Mouse (Mus musculus) hindbrain, embryonic 11.5 days (tissue): Measurements from ENCODE around the gene Hoxa5. TPM values are rescaled to one million over a fixed set of nuclear protein-coding genes. Genes with fewer than 3 reads are reported as not detected.

Source experiments
- ATAC-seq: fragments of 200-750 bp; cut with Nextera tagmentation; 2 replicates; pipeline ENCODE4 v1.8.0; 2017; ENCODE audit warnings: mild to moderate bottlenecking, moderate TSS enrichment, moderate library complexity; ENCODE audit not compliant: low FRiP score
- DNase-seq: peaks from one replicate; pipeline ENCODE4 v3.0.0-alpha.2; 2015; ENCODE audit warnings: low spot score
- H3K27ac ChIP-seq: fragments of 300-500 bp; sonication (generic); 2 replicates; pipeline ENCODE4 v1.5.1; 2014; ENCODE audit warnings: mild to moderate bottlenecking, low read depth, low read length
- H3K27me3 ChIP-seq: fragments of 300-500 bp; sonication (generic); 2 replicates; pipeline ENCODE4 v1.6.1; 2014; ENCODE audit warnings: mild to moderate bottlenecking, low read length, moderate library complexity, mixed read lengths; ENCODE audit not compliant: control insufficient read depth, insufficient read depth
- H3K36me3 ChIP-seq: fragments of 300-500 bp; sonication (generic); 2 replicates; pipeline ENCODE4 v1.6.1; 2014; ENCODE audit warnings: mild to moderate bottlenecking, low read length, moderate library complexity, mixed read lengths; ENCODE audit not compliant: control insufficient read depth, insufficient read depth
- H3K4me1 ChIP-seq: fragments of 300-500 bp; sonication (generic); replicated peaks from 2 replicates; pipeline ENCODE4 v1.6.1; 2014; ENCODE audit warnings: low read length, mixed read lengths; ENCODE audit not compliant: control insufficient read depth, insufficient read depth
- H3K4me2 ChIP-seq: fragments of 300-500 bp; sonication (generic); replicated peaks from 2 replicates; pipeline ENCODE4 v1.6.1; 2014; ENCODE audit warnings: mild to moderate bottlenecking, low read depth, low read length
- H3K4me3 ChIP-seq: fragments of 300-500 bp; sonication (generic); 2 replicates; pipeline ENCODE4 v1.5.1; 2014; ENCODE audit warnings: low read depth, low read length
- H3K9ac ChIP-seq: fragments of 300-500 bp; sonication (generic); 2 replicates; pipeline ENCODE4 v1.6.1; 2014; ENCODE audit warnings: low read depth, low read length
- H3K9me3 ChIP-seq: fragments of 300-500 bp; sonication (generic); 2 replicates; pipeline ENCODE4 v1.6.1; 2016; ENCODE audit warnings: low read length; ENCODE audit not compliant: control insufficient read depth
- WGBS: fragments of 180-500 bp; shearing (Covaris S2); extraction: QIAGEN DNeasy Blood & Tissue Kit; methylation state at CpG from one replicate; pipeline ENCODE4 v1.1.7; 2014; 5-methylcytosine and 5-hydroxymethylcytosine counted together
- polyA plus RNA-seq: library from polyadenylated mRNA; unstranded; fragments of >200 nt; fragmentation: Nextera tagmentation; extraction: Ambion mirVana; gene quantifications from 2 replicates; pipeline ENCODE4 v1.2.1, GENCODE M21; 2014

Hoxa5 gene
- polyA plus RNA-seq, 1 experiment from 2014 or later, result 23.8 TPM

- ATAC-seq (no peak), DNase-seq (no peak)
- peak overlapping the region; percentile 56 for H3K4me3 ChIP-seq
- H3K4me2 ChIP-seq, result peak overlapping the region; percentile 3; the same call in 1 of the 2 replicates
- H3K4me1 ChIP-seq, result no peaks in the 10 kb centered on the region
- H3K27me3 ChIP-seq, result peaks cover 87% of the 10 kb centered on the region
- H3K9me3 ChIP-seq, result no peaks in the 10 kb centered on the region
- peak overlapping the region; percentile 38 for H3K27ac ChIP-seq
- no peaks in the 10 kb centered on the region for H3K36me3 ChIP-seq
- H3K9ac ChIP-seq, result no peak overlapping the region; the same call in 1 of the 2 replicates
- WGBS, result 13% methylated on average over 1 of the region's 1 CpGs
These were observed 3.1 kb downstream of the Hoxa5 start for GRCm38 (mm10) chr6:52201269-52201668.

- H3K4me1 ChIP-seq, result no peaks in the 10 kb centered on the region
- H3K9me3 ChIP-seq, result no peaks in the 10 kb centered on the region
- H3K4me3 ChIP-seq, result peak overlapping the region; percentile 26
- peaks cover 84% of the 10 kb centered on the region for H3K27me3 ChIP-seq
- peak overlapping the region; percentile 46; the same call in 1 of the 2 replicates for H3K9ac ChIP-seq
- peak overlapping the region; percentile 22; the same call in 1 of the 2 replicates for H3K4me2 ChIP-seq
- DNase-seq, result no peak
- H3K27ac ChIP-seq, result peak overlapping the region; percentile 38
- WGBS, result 11% methylated on average over 10 of the region's 10 CpGs
- no peaks in the 10 kb centered on the region for H3K36me3 ChIP-seq
- no peak for ATAC-seq
These were observed 3.6 kb downstream of the Hoxa5 start for GRCm38 (mm10) chr6:52200751-52201250.

GRCm38 (mm10) chr6:52200073-52200750 lies 4.2 kb downstream of the Hoxa5 start:
- WGBS, result 1% methylated on average over 30 of the region's 30 CpGs
- H3K27ac ChIP-seq, result peak overlapping the region; percentile 59; the same call in 1 of the 2 replicates
- peaks cover 81% of the 10 kb centered on the region for H3K27me3 ChIP-seq
- ATAC-seq (no peak), DNase-seq (no peak)
- H3K9ac ChIP-seq, result peak overlapping the region; percentile 46; the same call in 1 of the 2 replicates
- H3K4me1 ChIP-seq, result no peaks in the 10 kb centered on the region
- H3K36me3 ChIP-seq, result no peaks in the 10 kb centered on the region
- no peaks in the 10 kb centered on the region for H3K9me3 ChIP-seq
- peak overlapping the region; percentile 22 for H3K4me2 ChIP-seq
- H3K4me3 ChIP-seq, result peak overlapping the region; percentile 26

- Histone ChIP-seq H3K4me3 (0 out of 2 replicates have a peak overlapping the region, but pooled peaks have one; percentile 2), H3K27me3 (peaks cover 78% of the 10 kb centered on the region), H3K27ac (peak overlapping the region; percentile 42), H3K4me1 (no peaks in the 10 kb centered on the region), H3K36me3 (no peaks in the 10 kb centered on the region), H3K9ac (no peak overlapping the region), H3K4me2 (peak overlapping the region; percentile 8; the same call in 1 of the 2 replicates), H3K9me3 (no peaks in the 10 kb centered on the region)
- 0% methylated on average over 10 of the region's 10 CpGs for whole genome bisulfite sequencing
- peak; percentile 65; the same call in 1 of the 2 replicates for ATAC-seq
- peak; percentile 71 for DNase-seq
These were observed 7.1 kb downstream of the Hoxa5 start for GRCm38 (mm10) chr6:52197271-52197670.

GRCm38 (mm10) chr6:52196811-52197210 lies 7.6 kb downstream of the Hoxa5 start:
- WGBS, result 1% methylated on average over 9 of the region's 9 CpGs
- Histone ChIP-seq H3K9me3 (no peaks in the 10 kb centered on the region), H3K27ac (peak overlapping the region; percentile 18), H3K4me1 (no peaks in the 10 kb centered on the region), H3K27me3 (peaks cover 80% of the 10 kb centered on the region), H3K36me3 (no peaks in the 10 kb centered on the region), H3K4me2 (peak overlapping the region; percentile 8; the same call in 1 of the 2 replicates), H3K4me3 (0 out of 2 replicates have a peak overlapping the region, but pooled peaks have one; percentile 2), H3K9ac (no peak overlapping the region)
- DNase-seq, result no peak
- ATAC-seq, result no peak

GRCm38 (mm10) chr6:52194690-52195089 lies 9.7 kb downstream of the Hoxa5 start:
- Histone ChIP-seq H3K4me3 (0 out of 2 replicates have a peak overlapping the region, but pooled peaks have one; percentile 0), H3K4me1 (peaks cover 2% of the 10 kb centered on the region; the same call in 1 of the 2 replicates), H3K9me3 (no peaks in the 10 kb centered on the region), H3K9ac (no peak overlapping the region), H3K27ac (peak overlapping the region; percentile 76), H3K36me3 (no peaks in the 10 kb centered on the region), H3K27me3 (peaks cover 76% of the 10 kb centered on the region), H3K4me2 (no peak overlapping the region)
- peak; percentile 31 for ATAC-seq
- peak; percentile 73 for DNase-seq
- 3% methylated on average over 10 of the region's 10 CpGs for WGBS

GRCm38 (mm10) chr6:52191860-52192550 lies 12.4 kb downstream of the Hoxa5 start:
- Histone ChIP-seq H3K9me3 (no peaks in the 10 kb centered on the region), H3K4me2 (peak overlapping the region; percentile 62), H3K27me3 (peaks cover 73% of the 10 kb centered on the region), H3K9ac (peak overlapping the region; percentile 75), H3K4me1 (peaks cover 2% of the 10 kb centered on the region; the same call in 1 of the 2 replicates), H3K4me3 (peak overlapping the region; percentile 49), H3K36me3 (no peaks in the 10 kb centered on the region), H3K27ac (peak overlapping the region; percentile 86)
- 1% methylated on average over 25 of the region's 55 CpGs for WGBS
- ATAC-seq (peak; percentile 68), DNase-seq (peak; percentile 91)

- peak within 1 kb of the TSS; percentile 95 for H3K27ac ChIP-seq
- under 1% methylated on average over 58 of the region's 102 CpGs for WGBS
- peak; percentile 54 for ATAC-seq
These were observed 13.2 kb downstream of the Hoxa5 start, which contains the start of gene Hoxa4 for GRCm38 (mm10) chr6:52190906-52191810. Hoxa4 (minus strand) TSS chr6:52191753.

More at GRCm38 (mm10) chr6:52190906-52191810, 13.2 kb downstream of the Hoxa5 start, which contains the start of gene Hoxa4:
- Histone ChIP-seq H3K9ac (peak within 1 kb of the TSS; percentile 85), H3K9me3 (no peaks in the 10 kb centered on the region), H3K27me3 (peaks cover 75% of the 10 kb centered on the region), H3K4me2 (peak within 1 kb of the TSS; percentile 62), H3K4me1 (peaks cover 2% of the 10 kb centered on the region; the same call in 1 of the 2 replicates), H3K36me3 (no peaks in the 10 kb centered on the region), H3K4me3 (peak within 1 kb of the TSS; percentile 49)
- peak; percentile 62 for DNase-seq
